Mouse (Mus musculus): ENCODE measurements around the gene Klhl36. TPM values are rescaled to one million over a fixed set of nuclear protein-coding genes. Genes with fewer than 3 reads are reported as not detected.

Klhl36 gene
- polyA plus RNA-seq, 1 experiment: 16.2 TPM

- no peak for DNase-seq (ENCODE audit: low read depth)
Observed at GRCm38 (mm10) chr8:119914161-119914560, 52.1 kb downstream of the Klhl36 start.

GRCm38 (mm10) chr8:119915298-119915697 lies 53.2 kb downstream of the Klhl36 start:
- DNase-seq (ENCODE audit: low read depth): no peak
- TF ChIP-seq CTCF (IDR thresholded peaks at IDR 0.05; ENCODE audit: borderline replicate concordance, extremely low read depth, insufficient read depth, insufficient read length) (no peak), POLR2A (IDR thresholded peaks at IDR 0.05; ENCODE audit: borderline replicate concordance, extremely low read depth, insufficient read depth, insufficient read length, poor library complexity, severe bottlenecking) (no peak)

More at GRCm38 (mm10) chr8:119914161-119914560, 52.1 kb downstream of the Klhl36 start:
- TF ChIP-seq POLR2A (IDR thresholded peaks at IDR 0.05; ENCODE audit: borderline replicate concordance, extremely low read depth, insufficient read depth, insufficient read length, poor library complexity, severe bottlenecking) (no peak), CTCF (IDR thresholded peaks at IDR 0.05; ENCODE audit: borderline replicate concordance, extremely low read depth, insufficient read depth, insufficient read length) (no peak)

GRCm38 (mm10) chr8:119916237-119916892 lies 54.3 kb downstream of the Klhl36 start:
- no peak for TF ChIP-seq POLR2A (IDR thresholded peaks at IDR 0.05; ENCODE audit: borderline replicate concordance, extremely low read depth, insufficient read depth, insufficient read length, poor library complexity, severe bottlenecking)
- TF ChIP-seq CTCF (IDR thresholded peaks at IDR 0.05; ENCODE audit: borderline replicate concordance, extremely low read depth, insufficient read depth, insufficient read length): no peak
- no peak for DNase-seq (ENCODE audit: low read depth)

- DNase-seq (ENCODE audit: low read depth): no peak
- TF ChIP-seq POLR2A (IDR thresholded peaks at IDR 0.05; ENCODE audit: borderline replicate concordance, extremely low read depth, insufficient read depth, insufficient read length, poor library complexity, severe bottlenecking) (no peak), CTCF (IDR thresholded peaks at IDR 0.05; ENCODE audit: borderline replicate concordance, extremely low read depth, insufficient read depth, insufficient read length) (no peak)
Observed at GRCm38 (mm10) chr8:119917415-119917814, 55.3 kb downstream of the Klhl36 start.

GRCm38 (mm10) chr8:119918155-119918567 lies 56.1 kb downstream of the Klhl36 start:
- no peak for DNase-seq (ENCODE audit: low read depth)
- TF ChIP-seq CTCF (IDR thresholded peaks at IDR 0.05; ENCODE audit: borderline replicate concordance, extremely low read depth, insufficient read depth, insufficient read length) (no peak), POLR2A (IDR thresholded peaks at IDR 0.05; ENCODE audit: borderline replicate concordance, extremely low read depth, insufficient read depth, insufficient read length, poor library complexity, severe bottlenecking) (no peak)

GRCm38 (mm10) chr8:119923259-119923658 lies 61.2 kb downstream of the Klhl36 start:
- DNase-seq (ENCODE audit: low read depth): no peak
- no peak for TF ChIP-seq POLR2A (IDR thresholded peaks at IDR 0.05; ENCODE audit: borderline replicate concordance, extremely low read depth, insufficient read depth, insufficient read length, poor library complexity, severe bottlenecking)
- TF ChIP-seq CTCF (IDR thresholded peaks at IDR 0.05; ENCODE audit: borderline replicate concordance, extremely low read depth, insufficient read depth, insufficient read length): no peak

- DNase-seq (ENCODE audit: low read depth): no peak
- no peak for TF ChIP-seq POLR2A (IDR thresholded peaks at IDR 0.05; ENCODE audit: borderline replicate concordance, extremely low read depth, insufficient read depth, insufficient read length, poor library complexity, severe bottlenecking)
- TF ChIP-seq CTCF (IDR thresholded peaks at IDR 0.05; ENCODE audit: borderline replicate concordance, extremely low read depth, insufficient read depth, insufficient read length): no peak
Observed at GRCm38 (mm10) chr8:119925428-119925827, 63.4 kb downstream of the Klhl36 start.

GRCm38 (mm10) chr8:119926474-119926873 lies 64.4 kb downstream of the Klhl36 start:
- TF ChIP-seq POLR2A (IDR thresholded peaks at IDR 0.05; ENCODE audit: borderline replicate concordance, extremely low read depth, insufficient read depth, insufficient read length, poor library complexity, severe bottlenecking): no peak
- TF ChIP-seq CTCF (IDR thresholded peaks at IDR 0.05; ENCODE audit: borderline replicate concordance, extremely low read depth, insufficient read depth, insufficient read length): no peak
- no peak for DNase-seq (ENCODE audit: low read depth)

Other genes with a start within 250 kb of the Klhl36 start
- gene Adad2, start 249.5 kb upstream of the Klhl36 start, polyA plus RNA-seq (2012; rRNA removed): 0.12 and 0.25 TPM in 2 replicates
- 0.14 and 0.23 TPM in 2 replicates for gene Kcng4, start 226.6 kb upstream of the Klhl36 start, polyA plus RNA-seq (2012; rRNA removed)
- gene Wfdc1, start 195.9 kb upstream of the Klhl36 start, polyA plus RNA-seq (2012; rRNA removed): 3.1 TPM in 2 replicates
- gene Atp2c2, start 162.3 kb upstream of the Klhl36 start, polyA plus RNA-seq (2012; rRNA removed): 0.24 and 0.38 TPM in 2 replicates
- gene Tldc1, start 83.8 kb upstream of the Klhl36 start, polyA plus RNA-seq (2012; rRNA removed): 13.5 and 16.1 TPM in 2 replicates
- 273 and 336 TPM in 2 replicates for gene Cotl1, start 21.7 kb upstream of the Klhl36 start, polyA plus RNA-seq (2012; rRNA removed)
- 92.7 and 143 TPM in 2 replicates for gene Usp10, start 48.1 kb downstream of the Klhl36 start, polyA plus RNA-seq (2012; rRNA removed)
- 54.5 and 59.3 TPM in 2 replicates for gene Gm20388, start 48.6 kb downstream of the Klhl36 start, polyA plus RNA-seq (2012; rRNA removed)
- 1.3 and 2.2 TPM in 2 replicates for gene Crispld2, start 130.2 kb downstream of the Klhl36 start, polyA plus RNA-seq (2012; rRNA removed)
- gene Zdhhc7, start 239.2 kb downstream of the Klhl36 start, polyA plus RNA-seq (2012; rRNA removed): 35.1 and 36.6 TPM in 2 replicates

All from brain, embryonic 14.5 days (tissue).